Mouse (Mus musculus) hindbrain, postnatal 0 days (tissue): ENCODE data around the gene Atg16l2. TPM values are rescaled to one million over a fixed set of nuclear protein-coding genes. Genes with fewer than 3 reads are reported as not detected.

Source experiments
- ATAC-seq: fragments of 200-750 bp; cut with Nextera tagmentation; 2 replicates; pipeline ENCODE4 v1.8.0; 2017; ENCODE audit warnings: mild to moderate bottlenecking, moderate TSS enrichment, moderate library complexity
- DNase-seq: peaks from one replicate; pipeline ENCODE4 v3.0.0-alpha.2; 2015; ENCODE audit warnings: low spot score
- H3K27ac ChIP-seq: fragments of 300-500 bp; sonication (generic); 2 replicates; pipeline ENCODE4 v1.5.1; 2014; ENCODE audit warnings: mild to moderate bottlenecking
- H3K27me3 ChIP-seq: fragments of 300-500 bp; sonication (generic); 2 replicates; pipeline ENCODE4 v1.6.1; 2014; ENCODE audit warnings: low read length, mixed read lengths; ENCODE audit not compliant: insufficient read depth
- H3K36me3 ChIP-seq: fragments of 300-500 bp; sonication (generic); 2 replicates; pipeline ENCODE4 v1.6.1; 2014; ENCODE audit warnings: low read length, mixed read lengths; ENCODE audit not compliant: insufficient read depth
- H3K4me1 ChIP-seq: fragments of 300-500 bp; sonication (generic); 2 replicates; pipeline ENCODE4 v1.6.1; 2014; ENCODE audit warnings: antibody characterized with exemption, low read length, mixed read lengths; ENCODE audit not compliant: insufficient read depth
- H3K4me2 ChIP-seq: fragments of 300-500 bp; sonication (generic); 2 replicates; pipeline ENCODE4 v1.6.1; 2014; ENCODE audit warnings: low read depth, mild to moderate bottlenecking, low read length, moderate library complexity, mixed read lengths
- H3K4me3 ChIP-seq: fragments of 300-500 bp; sonication (generic); 2 replicates; pipeline ENCODE4 v1.5.1; 2014; ENCODE audit warnings: low read length
- H3K9ac ChIP-seq: fragments of 300-500 bp; sonication (generic); replicated peaks from 2 replicates; pipeline ENCODE4 v1.6.1; 2014; ENCODE audit warnings: mild to moderate bottlenecking, low read length, moderate library complexity, mixed read lengths
- H3K9me3 ChIP-seq: fragments of 300-500 bp; sonication (generic); 2 replicates; pipeline ENCODE4 v1.6.1; 2016; ENCODE audit warnings: low read length, mixed read lengths
- CTCF ChIP-seq: IDR thresholded peaks from 2 replicates; pipeline ENCODE4 v1.5.1; 2016; ENCODE audit warnings: antibody characterized with exemption, control low read depth, low read depth
- WGBS: fragments of 180-500 bp; shearing (Covaris S2); extraction: QIAGEN DNeasy Blood & Tissue Kit; methylation state at CpG from one replicate; pipeline ENCODE4 v1.1.7; 2014; 5-methylcytosine and 5-hydroxymethylcytosine counted together
- polyA plus RNA-seq: library from polyadenylated mRNA; unstranded; fragments of >200 nt; fragmentation: Nextera tagmentation; extraction: Ambion mirVana; gene quantifications from 2 replicates; pipeline ENCODE4 v1.2.1, GENCODE M21; 2015
- total RNA-seq: library from RNA; depleted of rRNA; stranded (reverse); fragments of >200 nt; gene quantifications from 2 replicates; pipeline ENCODE4 v1.2.3, GENCODE M21; 2014

Gene Atg16l2
- total and polyA plus RNA-seq, 2 experiments from 2014 or later: 18.8 to 49.3 TPM

GRCm38 (mm10) chr7:101271602-101272001 is 30.4 kb downstream of the Atg16l2 start:
- Histone ChIP-seq H3K4me2 (no peak overlapping the region), H3K27me3 (no peaks in the 10 kb centered on the region), H3K4me1 (no peaks in the 10 kb centered on the region), H3K27ac (no peak overlapping the region), H3K9me3 (no peaks in the 10 kb centered on the region), H3K9ac (no peak overlapping the region), H3K36me3 (peaks cover 21% of the 10 kb centered on the region; the same call in 1 of the 2 replicates), H3K4me3 (no peak overlapping the region)
- peak; percentile 60 for TF ChIP-seq CTCF
- WGBS: 81% methylated on average over 1 of the region's 1 CpGs
- DNase-seq (peak; percentile 14), ATAC-seq (no peak)

GRCm38 (mm10) chr7:101267457-101268259 is 34.4 kb downstream of the Atg16l2 start:
- Histone ChIP-seq H3K9me3 (no peaks in the 10 kb centered on the region), H3K27me3 (no peaks in the 10 kb centered on the region), H3K9ac (no peak overlapping the region), H3K27ac (no peak overlapping the region), H3K4me2 (no peak overlapping the region), H3K36me3 (peaks cover 7% of the 10 kb centered on the region; the same call in 1 of the 2 replicates), H3K4me3 (no peak overlapping the region), H3K4me1 (no peaks in the 10 kb centered on the region)
- DNase-seq (no peak), ATAC-seq (no peak)
- WGBS: 81% methylated on average over 3 of the region's 3 CpGs
- no peak for TF ChIP-seq CTCF

DNA sequence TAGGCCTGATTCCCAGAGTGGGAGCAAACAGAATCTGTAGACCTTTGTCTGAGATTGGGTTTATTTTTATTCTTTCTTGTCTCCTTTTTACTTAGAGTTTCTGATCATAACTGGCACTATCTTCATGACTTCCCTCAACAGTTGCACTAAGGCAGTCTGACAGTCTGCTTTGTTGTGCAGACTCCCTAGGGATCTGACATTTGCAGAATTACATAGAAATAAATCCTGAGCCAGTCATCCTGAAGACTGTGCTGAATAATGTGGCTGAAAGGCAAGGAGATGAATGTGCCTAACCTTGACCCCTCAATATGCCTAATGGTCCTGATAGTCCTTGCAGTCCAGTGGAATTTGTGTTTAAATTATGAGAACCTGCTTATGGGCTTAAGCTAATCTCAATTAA is 38.5 kb downstream of the Atg16l2 start:
- no peaks in the 10 kb centered on the region for H3K4me1 ChIP-seq
- H3K9ac ChIP-seq: no peak overlapping the region
- H3K27me3 ChIP-seq: no peaks in the 10 kb centered on the region
- no peak for TF ChIP-seq CTCF
- H3K4me3 ChIP-seq: no peak overlapping the region
- no peak overlapping the region for H3K27ac ChIP-seq
- peaks cover 10% of the 10 kb centered on the region; the same call in 1 of the 2 replicates for H3K36me3 ChIP-seq
- H3K4me2 ChIP-seq: no peak overlapping the region
- DNase-seq (no peak), ATAC-seq (no peak)
- H3K9me3 ChIP-seq: no peaks in the 10 kb centered on the region

DNA sequence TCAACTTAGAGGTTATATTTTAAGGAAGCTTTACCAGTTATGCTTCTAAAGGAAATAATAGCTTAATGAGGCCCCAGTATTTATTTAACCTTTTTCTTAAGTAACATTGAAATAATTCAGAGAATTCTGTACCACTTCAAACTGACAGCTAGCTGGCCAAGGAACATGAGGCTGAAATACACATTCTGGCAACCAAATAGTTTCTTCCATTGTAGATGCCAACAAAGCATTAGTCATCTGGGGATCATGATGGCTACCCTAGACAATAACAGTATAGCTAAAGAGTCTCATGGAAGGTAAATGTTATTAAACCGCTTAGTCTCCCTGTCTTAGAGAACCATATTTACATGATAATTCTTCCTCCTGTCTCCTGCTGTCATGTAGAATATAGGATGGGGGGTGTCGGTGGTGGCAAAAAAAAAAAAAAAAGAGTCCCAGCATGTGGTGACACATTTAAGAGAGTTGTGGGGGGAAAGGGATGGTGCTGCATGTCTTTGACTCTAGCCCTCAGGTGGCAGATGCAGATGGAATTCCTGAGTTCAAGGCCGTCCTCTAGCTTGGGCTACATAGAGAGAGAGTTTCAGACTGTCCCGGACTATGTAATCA is 40.0 kb downstream of the Atg16l2 start:
- 68% methylated on average over 4 of the region's 4 CpGs for WGBS
- no peak for TF ChIP-seq CTCF
- Histone ChIP-seq H3K9ac (no peak overlapping the region), H3K27ac (no peak overlapping the region), H3K27me3 (no peaks in the 10 kb centered on the region), H3K4me2 (no peak overlapping the region), H3K9me3 (no peaks in the 10 kb centered on the region), H3K36me3 (peaks cover 10% of the 10 kb centered on the region; the same call in 1 of the 2 replicates), H3K4me1 (no peaks in the 10 kb centered on the region), H3K4me3 (no peak overlapping the region)
- no peak for ATAC-seq
- DNase-seq: no peak

- H3K9ac ChIP-seq: no peak overlapping the region
- DNase-seq (no peak), ATAC-seq (no peak)
- no peaks in the 10 kb centered on the region for H3K9me3 ChIP-seq
- no peaks in the 10 kb centered on the region for H3K27me3 ChIP-seq
- H3K4me2 ChIP-seq: no peak overlapping the region
- no peaks in the 10 kb centered on the region for H3K4me1 ChIP-seq
- H3K27ac ChIP-seq: no peak overlapping the region
- no peak overlapping the region for H3K4me3 ChIP-seq
- no peak for TF ChIP-seq CTCF
- peaks cover 11% of the 10 kb centered on the region; the same call in 1 of the 2 replicates for H3K36me3 ChIP-seq
These were observed 43.6 kb downstream of the Atg16l2 start for GRCm38 (mm10) chr7:101258482-101258881.

GRCm38 (mm10) chr7:101253071-101253470 is 49.0 kb downstream of the Atg16l2 start:
- ATAC-seq (no peak), DNase-seq (no peak)
- no peak overlapping the region for H3K9ac ChIP-seq
- H3K27me3 ChIP-seq: no peaks in the 10 kb centered on the region
- no peak for TF ChIP-seq CTCF
- no peak overlapping the region for H3K4me2 ChIP-seq
- no peaks in the 10 kb centered on the region for H3K4me1 ChIP-seq
- H3K36me3 ChIP-seq: peaks cover 11% of the 10 kb centered on the region; the same call in 1 of the 2 replicates
- H3K4me3 ChIP-seq: no peak overlapping the region
- H3K27ac ChIP-seq: no peak overlapping the region
- WGBS: 81% methylated on average over 2 of the region's 2 CpGs
- H3K9me3 ChIP-seq: no peaks in the 10 kb centered on the region

DNA sequence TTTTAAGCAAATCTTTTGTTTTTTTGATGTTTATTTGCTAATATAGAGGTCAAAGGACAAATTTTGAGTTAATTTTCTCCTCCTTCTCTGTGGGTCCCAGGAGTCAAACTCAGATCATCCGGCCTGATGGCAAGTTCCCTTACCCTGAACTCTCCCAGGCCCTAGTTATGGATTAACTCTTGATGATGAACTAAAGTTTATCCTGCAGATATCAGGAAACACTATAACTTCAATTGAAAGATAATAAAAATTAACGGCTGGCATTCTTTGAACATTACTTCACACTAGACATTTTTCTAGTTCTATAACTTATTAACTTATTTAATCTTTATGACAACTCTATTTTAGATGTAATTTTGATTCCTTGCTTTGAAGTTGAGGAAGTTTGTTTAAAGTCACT is 52.9 kb downstream of the Atg16l2 start:
- Histone ChIP-seq H3K4me1 (no peaks in the 10 kb centered on the region), H3K36me3 (peaks cover 11% of the 10 kb centered on the region; the same call in 1 of the 2 replicates), H3K27me3 (no peaks in the 10 kb centered on the region), H3K4me3 (no peak overlapping the region), H3K9me3 (no peaks in the 10 kb centered on the region), H3K27ac (no peak overlapping the region), H3K9ac (no peak overlapping the region), H3K4me2 (no peak overlapping the region)
- no peak for TF ChIP-seq CTCF
- no peak for ATAC-seq
- WGBS: 87% methylated on average over 2 of the region's 2 CpGs
- DNase-seq: no peak
